Mouse (Mus musculus) lung, postnatal 0 days (tissue): Measurements from ENCODE around the gene Fndc5. TPM values are rescaled to one million over a fixed set of nuclear protein-coding genes. Genes with fewer than 3 reads are reported as not detected.

Source experiments
- ATAC-seq: fragments of 200-750 bp; cut with Nextera tagmentation; 2 replicates; pipeline ENCODE4 v1.8.0; 2017; ENCODE audit warnings: moderate library complexity
- DNase-seq: peaks from one replicate; pipeline ENCODE4 v3.0.0-alpha.2; 2016; ENCODE audit warnings: low spot score
- H3K27ac ChIP-seq: fragments of 300-500 bp; sonication (generic); 2 replicates; pipeline ENCODE4 v1.5.1; 2014; ENCODE audit warnings: antibody characterized with exemption, mild to moderate bottlenecking, low read length, mixed read lengths
- H3K27me3 ChIP-seq: fragments of 300-500 bp; sonication (generic); replicated peaks from 2 replicates; pipeline ENCODE4 v1.6.1; 2014; ENCODE audit warnings: low read length, mixed read lengths; ENCODE audit not compliant: insufficient read depth
- H3K36me3 ChIP-seq: fragments of 300-500 bp; sonication (generic); 2 replicates; pipeline ENCODE4 v1.6.1; 2014; ENCODE audit warnings: low read length, mixed read lengths; ENCODE audit not compliant: insufficient read depth
- H3K4me1 ChIP-seq: fragments of 300-500 bp; sonication (generic); 2 replicates; pipeline ENCODE4 v1.6.1; 2014; ENCODE audit warnings: antibody characterized with exemption, low read depth, low read length, mixed read lengths; ENCODE audit not compliant: insufficient read depth
- H3K4me2 ChIP-seq: fragments of 300-500 bp; sonication (generic); replicated peaks from 2 replicates; pipeline ENCODE4 v1.6.1; 2014; ENCODE audit warnings: low read depth, mild to moderate bottlenecking, low read length, moderate library complexity, mixed read lengths
- H3K4me3 ChIP-seq: fragments of 300-500 bp; sonication (generic); 2 replicates; pipeline ENCODE4 v1.5.1; 2014; ENCODE audit warnings: low read depth, low read length
- H3K9ac ChIP-seq: fragments of 300-500 bp; sonication (generic); replicated peaks from 2 replicates; pipeline ENCODE4 v1.6.1; 2014; ENCODE audit warnings: low read depth, mild to moderate bottlenecking
- H3K9me3 ChIP-seq: fragments of 300-500 bp; sonication (generic); 2 replicates; pipeline ENCODE4 v1.6.1; 2016; ENCODE audit warnings: low read length, mixed read lengths
- CTCF ChIP-seq: IDR thresholded peaks from 2 replicates; pipeline ENCODE4 v1.5.1; 2016; ENCODE audit warnings: antibody characterized with exemption, mild to moderate bottlenecking
- EP300 ChIP-seq: IDR thresholded peaks from 2 replicates; pipeline ENCODE4 v1.6.1; 2016; ENCODE audit warnings: antibody characterized with exemption, mild to moderate bottlenecking, control low read depth
- WGBS: fragments of 180-500 bp; shearing (Covaris S2); extraction: QIAGEN DNeasy Blood & Tissue Kit; methylation state at CpG from one replicate; pipeline ENCODE4 v1.1.7; 2014; 5-methylcytosine and 5-hydroxymethylcytosine counted together
- polyA plus RNA-seq: library from polyadenylated mRNA; unstranded; fragments of >200 nt; fragmentation: Nextera tagmentation; extraction: Ambion mirVana; gene quantifications from 2 replicates; pipeline ENCODE4 v1.2.1, GENCODE M21; 2015

Gene Fndc5
- 7.6 and 9.7 TPM in 2 replicates for polyA plus RNA-seq

- Histone ChIP-seq H3K9me3 (no peaks in the 10 kb centered on the region), H3K4me1 (0 out of 2 replicates have a peak, but pooled peaks cover 9% of the 10 kb centered on the region), H3K27me3 (peaks cover 15% of the 10 kb centered on the region; the same call in 1 of the 2 replicates), H3K4me3 (peak within 1 kb of the TSS; percentile 49), H3K36me3 (no peaks in the 10 kb centered on the region), H3K9ac (peak within 1 kb of the TSS; percentile 29; the same call in 1 of the 2 replicates), H3K4me2 (peak within 1 kb of the TSS; percentile 89), H3K27ac (no peak within 1 kb of the TSS)
- DNase-seq, result no peak
- no peak for TF ChIP-seq EP300
- no peak for TF ChIP-seq CTCF
- peak; percentile 42 for ATAC-seq
- WGBS, result under 1% methylated on average over 34 of the region's 80 CpGs
These were observed at the start of gene Fndc5 for GRCm38 (mm10) chr4:129136579-129137391. Gene Fndc5 (plus strand): TSS chr4:129136999.

DNA sequence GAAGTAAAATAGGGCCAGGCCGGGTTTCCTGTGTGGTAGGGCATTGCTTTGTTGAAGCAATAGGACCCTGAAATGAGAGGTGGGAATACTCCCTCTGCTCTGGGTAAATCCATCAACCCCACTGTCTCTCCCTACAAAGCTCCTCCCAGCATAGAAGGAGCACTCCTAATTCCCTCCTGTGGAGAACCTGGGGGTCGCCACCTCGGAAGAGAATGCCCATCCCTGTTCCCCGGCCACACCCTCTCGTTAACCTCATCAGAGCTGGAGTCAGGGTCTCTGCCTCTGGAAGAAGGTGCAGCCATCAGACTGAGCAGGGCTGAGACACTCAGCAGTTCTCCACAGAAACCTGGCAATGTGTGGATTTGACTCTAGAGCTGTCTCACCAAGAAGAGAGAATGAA, 48.9 kb upstream of the Fndc5 start:
- no peak for DNase-seq
- no peak overlapping the region for H3K4me2 ChIP-seq
- H3K9ac ChIP-seq, result no peak overlapping the region
- no peaks in the 10 kb centered on the region for H3K36me3 ChIP-seq
- H3K9me3 ChIP-seq, result no peaks in the 10 kb centered on the region
- no peaks in the 10 kb centered on the region for H3K27me3 ChIP-seq
- WGBS, result 43% methylated on average over 5 of the region's 5 CpGs
- no peak overlapping the region for H3K27ac ChIP-seq
- H3K4me1 ChIP-seq, result no peaks in the 10 kb centered on the region
- TF ChIP-seq EP300 (no peak), CTCF (no peak)
- ATAC-seq, result no peak
- H3K4me3 ChIP-seq, result no peak overlapping the region

DNA sequence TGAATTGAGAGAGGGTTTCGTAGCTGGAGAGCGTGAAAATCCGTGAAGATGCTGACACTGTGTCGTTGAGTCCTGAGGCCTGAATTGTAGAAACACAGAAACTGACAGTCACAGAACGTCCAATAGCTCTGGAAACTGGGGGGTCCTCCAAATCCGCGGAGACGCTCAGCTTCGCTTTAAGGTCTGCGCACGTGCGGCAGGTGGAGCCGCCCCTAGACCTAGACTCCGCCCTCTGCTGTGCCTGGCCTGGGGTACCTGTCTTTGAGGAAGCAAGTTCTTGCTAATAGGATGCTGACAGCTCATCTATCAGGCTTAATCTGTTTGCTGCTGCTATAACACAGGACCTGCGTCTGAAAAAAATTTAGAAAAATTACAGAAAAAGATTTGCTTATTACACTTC, 41.5 kb upstream of the Fndc5 start:
- H3K27me3 ChIP-seq, result no peaks in the 10 kb centered on the region
- no peak overlapping the region for H3K4me3 ChIP-seq
- no peak overlapping the region for H3K4me2 ChIP-seq
- ATAC-seq, result no peak
- no peaks in the 10 kb centered on the region for H3K36me3 ChIP-seq
- no peak for TF ChIP-seq CTCF
- no peak for TF ChIP-seq EP300
- H3K4me1 ChIP-seq, result no peaks in the 10 kb centered on the region
- DNase-seq, result no peak
- no peak overlapping the region for H3K9ac ChIP-seq
- H3K27ac ChIP-seq, result no peak overlapping the region
- WGBS, result 17% methylated on average over 15 of the region's 15 CpGs
- H3K9me3 ChIP-seq, result no peaks in the 10 kb centered on the region

DNA sequence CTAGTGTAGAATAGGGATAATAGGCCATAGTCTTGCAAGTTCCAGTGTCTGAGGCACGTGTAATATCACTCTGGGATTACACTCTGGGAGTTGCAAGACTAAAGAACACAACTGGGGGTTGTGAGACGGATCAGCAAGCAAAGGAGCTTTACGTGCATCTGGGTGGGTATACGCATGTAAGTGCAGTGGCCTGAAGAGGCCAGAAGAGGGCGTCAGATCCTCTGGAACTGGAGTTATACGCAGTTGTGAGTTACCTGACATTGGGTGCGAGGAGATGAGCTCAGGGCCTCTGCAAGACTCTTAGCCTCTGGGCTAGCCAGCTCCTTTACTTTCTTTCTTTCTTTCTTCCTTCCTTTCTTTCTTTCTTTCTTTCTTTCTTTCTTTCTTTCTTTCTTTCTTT, 39.8 kb upstream of the Fndc5 start:
- Histone ChIP-seq H3K9ac (no peak overlapping the region), H3K4me2 (no peak overlapping the region), H3K36me3 (no peaks in the 10 kb centered on the region), H3K9me3 (no peaks in the 10 kb centered on the region), H3K27me3 (no peaks in the 10 kb centered on the region), H3K4me3 (no peak overlapping the region), H3K27ac (no peak overlapping the region), H3K4me1 (no peaks in the 10 kb centered on the region)
- TF ChIP-seq CTCF (no peak), EP300 (no peak)
- 68% methylated on average over 7 of the region's 7 CpGs for WGBS
- no peak for ATAC-seq
- no peak for DNase-seq

- Histone ChIP-seq H3K27ac (no peak overlapping the region), H3K4me2 (no peak overlapping the region), H3K4me3 (no peak overlapping the region), H3K36me3 (no peaks in the 10 kb centered on the region), H3K27me3 (peaks cover 6% of the 10 kb centered on the region; the same call in 1 of the 2 replicates), H3K4me1 (no peaks in the 10 kb centered on the region), H3K9ac (no peak overlapping the region), H3K9me3 (no peaks in the 10 kb centered on the region)
- WGBS, result 70% methylated on average over 14 of the region's 14 CpGs
- TF ChIP-seq CTCF (no peak), EP300 (no peak)
- ATAC-seq (no peak), DNase-seq (no peak)
These were observed 34.5 kb upstream of the Fndc5 start for GRCm38 (mm10) chr4:129102133-129102829.

- WGBS, result 2% methylated on average over 39 of the region's 40 CpGs
- Histone ChIP-seq H3K27me3 (peaks cover 6% of the 10 kb centered on the region; the same call in 1 of the 2 replicates), H3K4me1 (no peaks in the 10 kb centered on the region), H3K27ac (no peak within 1 kb of the TSS), H3K4me2 (peak within 1 kb of the TSS; percentile 34), H3K4me3 (no peak within 1 kb of the TSS), H3K36me3 (no peaks in the 10 kb centered on the region), H3K9me3 (no peaks in the 10 kb centered on the region), H3K9ac (no peak within 1 kb of the TSS)
- no peak for TF ChIP-seq CTCF
- TF ChIP-seq EP300, result no peak
- DNase-seq (peak; percentile 61), ATAC-seq (peak; percentile 86)
These were observed 31.4 kb upstream of the Fndc5 start, which contains the start of gene Tmem54 for GRCm38 (mm10) chr4:129105356-129105755. Gene Tmem54 (plus strand): TSS chr4:129105548.
